ENCODE assay signal across 8 mouse cellular contexts in the genomic region with DNA sequence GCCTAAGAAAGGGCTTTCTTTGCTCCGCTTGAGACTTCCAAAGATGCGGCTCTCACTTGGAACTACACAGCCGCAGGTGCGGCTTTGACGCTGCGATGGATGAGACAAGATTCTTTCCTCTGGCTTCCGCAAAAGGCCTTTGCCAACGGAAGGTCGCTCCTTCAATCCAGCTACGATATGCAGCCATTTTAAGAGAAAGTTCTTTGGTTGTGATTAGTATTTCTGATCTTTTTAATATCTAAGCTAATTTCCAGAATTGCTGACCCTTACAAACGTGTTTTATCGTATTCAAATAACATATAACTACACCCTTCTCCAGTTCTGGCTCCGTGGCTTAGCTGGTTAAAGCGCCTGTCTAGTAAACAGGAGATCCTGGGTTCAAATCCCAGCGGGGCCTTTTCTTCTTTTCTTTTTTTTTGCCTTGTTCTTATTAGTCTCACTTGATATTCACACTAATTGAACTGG. TPM values are rescaled to one million over a fixed set of nuclear protein-coding genes. Genes with fewer than 3 reads are reported as not detected.
DNase-seq lines count a peak whose midpoint lies in the region; ATAC-seq and TF ChIP-seq lines count a peak whose summit lies in the region.

No protein-coding gene starts in this region.

- H3K36me3 ChIP-seq in heart, embryonic 14.5 days (ENCODE audit: control insufficient read depth, insufficient read depth, low read length), result no peaks in the 10 kb centered on the region
- no peaks in the 10 kb centered on the region for H3K36me3 ChIP-seq in liver, postnatal 0 days (replicated peaks; ENCODE audit: insufficient read depth, low read length)

- peak overlapping the region; percentile 62 for H3K4me2 ChIP-seq in heart, embryonic 14.5 days (ENCODE audit: low read length)
- H3K4me2 ChIP-seq in liver, postnatal 0 days (ENCODE audit: low read depth, low read length), result peak overlapping the region; percentile 69

- no peak for TF ChIP-seq CTCF in liver, postnatal 0 days (IDR thresholded peaks at IDR 0.05; ENCODE audit: low read depth)

- H3K27me3 ChIP-seq in heart, embryonic 14.5 days (ENCODE audit: control insufficient read depth, insufficient read depth, low read length), result no peaks in the 10 kb centered on the region
- no peaks in the 10 kb centered on the region for H3K27me3 ChIP-seq in liver, postnatal 0 days (ENCODE audit: insufficient read depth, low read length)

- H3K4me1 ChIP-seq in heart, embryonic 14.5 days (ENCODE audit: control insufficient read depth in 2 of 2, insufficient read depth in 2 of 2, low read length in 2 of 2), result peaks cover 7 to 16% of the 10 kb centered on the region in 2 experiments
- H3K4me1 ChIP-seq in liver, postnatal 0 days (ENCODE audit: insufficient read depth), result peaks cover 4% of the 10 kb centered on the region; the same call in 1 of the 2 replicates

- no peak for TF ChIP-seq EP300 in liver, postnatal 0 days (IDR thresholded peaks at IDR 0.05; ENCODE audit: low read depth)

- H3K4me3 ChIP-seq in heart, embryonic 14.5 days (ENCODE audit: control insufficient read depth in 1 of 2, insufficient read depth in 1 of 2, low read depth in 1 of 2, low read length in 2 of 2), result peak overlapping the region; percentile 36 to 65
- H3K4me3 ChIP-seq in liver, postnatal 0 days (ENCODE audit: low read depth, low read length), result peak overlapping the region; percentile 50

- peak overlapping the region; percentile 58 for H3K9ac ChIP-seq in heart, embryonic 14.5 days (ENCODE audit: low read length)
- H3K9ac ChIP-seq in liver, postnatal 0 days (replicated peaks), result peak overlapping the region; percentile 55

- DNase-seq in CD4-positive helper T cell, adult 2 months (ENCODE audit: low read depth, low spot score), result peak; percentile 20
- peak; percentile 26 for DNase-seq in T-cell, adult 2 months (ENCODE audit: low spot score)
- peak; percentile 94 for DNase-seq in embryo, embryonic 10.5 days (ENCODE audit: low spot score)
- peak; percentile 60 to 89 for DNase-seq in layer of hippocampus, adult 18-20 months (ENCODE audit: low spot score in 2 of 2)
- DNase-seq in liver, postnatal 0 days, result peak; percentile 19
- peak; percentile 28 for DNase-seq in right cerebral cortex, postnatal 14 days
- no peak for DNase-seq in ovary, adult 18-20 months (ENCODE audit: low spot score)

- ATAC-seq in heart, embryonic 14.5 days (ENCODE audit: insufficient number of reproducible peaks, insufficient read depth, low FRiP score, low read depth), result no peak
- ATAC-seq in liver, postnatal 0 days, result peak; percentile 12

- H3K27ac ChIP-seq in heart, embryonic 14.5 days (replicated peaks in 1 of 2; ENCODE audit: control insufficient read depth in 1 of 2, insufficient read depth in 1 of 2, low read depth in 2 of 2, low read length in 2 of 2), result no peak overlapping the region
- H3K27ac ChIP-seq in liver, postnatal 0 days (ENCODE audit: low read depth), result 0 out of 2 replicates have a peak overlapping the region, but pooled peaks have one; percentile 30

- H3K9me3 ChIP-seq in heart, embryonic 14.5 days (ENCODE audit: control insufficient read depth, low read length), result no peaks in the 10 kb centered on the region
- H3K9me3 ChIP-seq in liver, postnatal 0 days (ENCODE audit: low read length), result no peaks in the 10 kb centered on the region

- 2% methylated on average over 15 of the region's 15 CpGs for WGBS in heart, embryonic 14.5 days
- WGBS in liver, postnatal 0 days (ENCODE audit: insufficient replicate concordance), result 3% methylated on average over 15 of the region's 15 CpGs

RNA-seq across cellular contexts. Expression of a gene that starts 22.2 kb away (rescaled TPM):
- 10.6 and 11.1 TPM in 2 replicates for polyA plus RNA-seq in heart, embryonic 14.5 days (2014; fragmentation: Nextera tagmentation; extraction: Ambion mirVana)
- 10 to 100 TPM; 36.0 to 38.4 TPM for total RNA-seq in layer of hippocampus, adult 18-20 months (2021)
- polyA plus RNA-seq in liver, postnatal 0 days (2015; fragmentation: Nextera tagmentation; extraction: Ambion mirVana), result 14.9 and 15.6 TPM in 2 replicates

RNA-seq across cellular contexts. Expression of a gene that starts 22.4 kb away (rescaled TPM):
- 1,528 and 1,577 TPM in 2 replicates for polyA plus RNA-seq in heart, embryonic 14.5 days (2014; fragmentation: Nextera tagmentation; extraction: Ambion mirVana)
- total RNA-seq in layer of hippocampus, adult 18-20 months (2021), result 10 to 100 TPM in 1 of 2 experiments, not detected in 1; 24.8 TPM
- 3,753 and 3,756 TPM in 2 replicates for polyA plus RNA-seq in liver, postnatal 0 days (2015; fragmentation: Nextera tagmentation; extraction: Ambion mirVana)

RNA-seq across cellular contexts. Expression of a gene that starts 23.7 kb away (rescaled TPM):
- 5.9 and 10.4 TPM in 2 replicates for polyA plus RNA-seq in heart, embryonic 14.5 days (2014; fragmentation: Nextera tagmentation; extraction: Ambion mirVana)
- total RNA-seq in layer of hippocampus, adult 18-20 months (2021), result 10 to 100 TPM; 39.3 to 58.5 TPM
- 9.2 and 9.8 TPM in 2 replicates for polyA plus RNA-seq in liver, postnatal 0 days (2015; fragmentation: Nextera tagmentation; extraction: Ambion mirVana)

RNA-seq across cellular contexts. Expression of a gene that starts 44.2 kb away (rescaled TPM):
- polyA plus RNA-seq in heart, embryonic 14.5 days (2014; fragmentation: Nextera tagmentation; extraction: Ambion mirVana), result not detected in 2 replicates
- total RNA-seq in layer of hippocampus, adult 18-20 months (2021), result 100 to 1,000 TPM; 262 to 266 TPM
- not detected in 2 replicates for polyA plus RNA-seq in liver, postnatal 0 days (2015; fragmentation: Nextera tagmentation; extraction: Ambion mirVana)

RNA-seq across cellular contexts. Expression of a gene that starts 45.5 kb away (rescaled TPM):
- polyA plus RNA-seq in heart, embryonic 14.5 days (2014; fragmentation: Nextera tagmentation; extraction: Ambion mirVana), result not detected in 2 replicates
- total RNA-seq in layer of hippocampus, adult 18-20 months (2021), result 10 to 100 TPM; 10.7 to 27.7 TPM
- polyA plus RNA-seq in liver, postnatal 0 days (2015; fragmentation: Nextera tagmentation; extraction: Ambion mirVana), result not detected in 2 replicates
